ENCODE assay signal across 8 mouse cellular contexts in genomic region chr1:127625577-127626362, GRCm38 (mm10). TPM values are rescaled to one million over a fixed set of nuclear protein-coding genes. Genes with fewer than 3 reads are reported as not detected.
A peak's percentile ranks its signal among the peaks of the same experiment; 100 is the strongest.
DNase-seq lines count a peak whose midpoint lies in the region; ATAC-seq and TF ChIP-seq lines count a peak whose summit lies in the region.

No protein-coding gene starts in this region.

- WGBS in kidney, adult 2 months, result 44% methylated on average over 5 of the region's 5 CpGs
- WGBS in limb, embryonic 14.5 days, result 47% methylated on average over 5 of the region's 5 CpGs
- WGBS in forebrain, embryonic 15.5 days, result 71% methylated on average over 5 of the region's 5 CpGs

- TF ChIP-seq POLR2A in kidney, adult 2 months (IDR thresholded peaks at IDR 0.05; ENCODE audit: low read depth, low read length), result no peak
- no peak for TF ChIP-seq POLR2A in limb, embryonic 14.5 days (IDR thresholded peaks at IDR 0.05; ENCODE audit: borderline replicate concordance, extremely low read depth, insufficient read depth, insufficient read length)

- H3K9ac ChIP-seq in limb, embryonic 14.5 days (ENCODE audit: low read depth, low read length, severe bottlenecking), result no peak overlapping the region
- no peak overlapping the region for H3K9ac ChIP-seq in forebrain, embryonic 15.5 days (replicated peaks)

- no peaks in the 10 kb centered on the region for H3K27me3 ChIP-seq in kidney, adult 2 months (replicated peaks; ENCODE audit: control insufficient read depth, insufficient read depth, low read length)
- H3K27me3 ChIP-seq in limb, embryonic 14.5 days (ENCODE audit: control insufficient read depth, insufficient read depth, low read length), result no peaks in the 10 kb centered on the region
- no peaks in the 10 kb centered on the region for H3K27me3 ChIP-seq in forebrain, embryonic 15.5 days

- H3K4me2 ChIP-seq in limb, embryonic 14.5 days (replicated peaks; ENCODE audit: low read depth, low read length, severe bottlenecking), result no peak overlapping the region
- no peak overlapping the region for H3K4me2 ChIP-seq in forebrain, embryonic 15.5 days (replicated peaks)

- TF ChIP-seq CTCF in kidney, adult 2 months (conservative IDR thresholded peaks at IDR 0.05; ENCODE audit: insufficient read depth, insufficient read length, low read depth, low read length), result no peak

- H3K9me3 ChIP-seq in limb, embryonic 14.5 days (ENCODE audit: control insufficient read depth, low read length), result no peaks in the 10 kb centered on the region
- H3K9me3 ChIP-seq in forebrain, embryonic 15.5 days, result no peaks in the 10 kb centered on the region

- H3K4me1 ChIP-seq in kidney, adult 2 months (ENCODE audit: control insufficient read depth, insufficient read depth, low read length), result no peaks in the 10 kb centered on the region
- H3K4me1 ChIP-seq in limb, embryonic 14.5 days (ENCODE audit: control insufficient read depth, insufficient read depth, low read length), result no peaks in the 10 kb centered on the region
- H3K4me1 ChIP-seq in forebrain, embryonic 15.5 days, result no peaks in the 10 kb centered on the region

- no peaks in the 10 kb centered on the region for H3K36me3 ChIP-seq in kidney, adult 2 months (ENCODE audit: control insufficient read depth, insufficient read depth, low read length)
- H3K36me3 ChIP-seq in limb, embryonic 14.5 days (ENCODE audit: control insufficient read depth, insufficient read depth, low read length), result no peaks in the 10 kb centered on the region
- no peaks in the 10 kb centered on the region for H3K36me3 ChIP-seq in forebrain, embryonic 15.5 days

- ATAC-seq in limb, embryonic 14.5 days (ENCODE audit: low FRiP score, low read depth), result no peak
- no peak for ATAC-seq in cerebellum, adult (ENCODE audit: insufficient number of reproducible peaks, low FRiP score, low TSS enrichment)
- ATAC-seq in forebrain, embryonic 15.5 days (replicated peaks), result no peak

- DNase-seq in kidney, adult 2 months, result peak; percentile 9
- no peak for DNase-seq in kidney, adult 18-20 months
- DNase-seq in embryo, embryonic 10.5 days (ENCODE audit: low spot score), result peak; percentile 70
- DNase-seq in limb, embryonic 14.5 days (ENCODE audit: low spot score), result peak; percentile 44
- peak; percentile 49 to 59 for DNase-seq in spleen, postnatal 36 days (ENCODE audit: low spot score in 2 of 2)
- no peak for DNase-seq in ovary, adult 18-20 months (ENCODE audit: low spot score)

- no peak overlapping the region for H3K4me3 ChIP-seq in kidney, adult 2 months (ENCODE audit: insufficient read depth, low read depth, low read length)
- no peak overlapping the region for H3K4me3 ChIP-seq in limb, embryonic 14.5 days (replicated peaks; ENCODE audit: low read length)
- H3K4me3 ChIP-seq in forebrain, embryonic 15.5 days, result no peak overlapping the region

- H3K27ac ChIP-seq in kidney, adult 2 months (ENCODE audit: insufficient read depth, low read depth, low read length), result no peak overlapping the region
- H3K27ac ChIP-seq in limb, embryonic 14.5 days (replicated peaks; ENCODE audit: low read depth, low read length), result no peak overlapping the region
- H3K27ac ChIP-seq in forebrain, embryonic 15.5 days (replicated peaks), result no peak overlapping the region

RNA-seq across cellular contexts. Expression of gene Tmem163, which starts 53.6 kb away (rescaled TPM):
- polyA plus RNA-seq in kidney, adult 2 months (2012; rRNA removed), result 2.5 TPM in 2 replicates
- 2.6 and 4.7 TPM in 2 replicates for polyA plus RNA-seq in limb, embryonic 14.5 days (2012; rRNA removed)
- 1.7 and 2.5 TPM in 2 replicates for polyA plus RNA-seq in limb, embryonic 14.5 days (2014; fragmentation: Nextera tagmentation; extraction: Ambion mirVana)
- 17.3 and 18.8 TPM in 2 replicates for polyA plus RNA-seq in forebrain, embryonic 15.5 days (2015; fragmentation: Nextera tagmentation; extraction: Ambion mirVana)

Comparison
In these comparisons a context has a peak if more than half of its experiments do, and no peak if none do; other contexts are left out.
1. DNase-seq: peak in kidney, adult 2 months (single experiment), embryo, embryonic 10.5 days (single experiment), limb, embryonic 14.5 days (single experiment) and spleen, postnatal 36 days (2 of 2); none in kidney, adult 18-20 months (single experiment) and ovary, adult 18-20 months (single experiment).